Mouse (Mus musculus): ENCODE measurements around the gene Rnf166. TPM values are rescaled to one million over a fixed set of nuclear protein-coding genes. Genes with fewer than 3 reads are reported as not detected.
A peak's percentile ranks its signal among the peaks of the same experiment; 100 is the strongest.

Rnf166 gene
- polyA plus RNA-seq, 1 experiment from 2014 or later = 44.0 TPM

GRCm38 (mm10) chr8:122497912-122498311 lies 22.0 kb upstream of the Rnf166 start:
- Histone ChIP-seq H3K27ac (no peak overlapping the region; the same call in 1 of the 2 replicates), H3K36me3 (ENCODE audit: insufficient read depth, low read length) (peaks cover 59% of the 10 kb centered on the region), H3K9ac (ENCODE audit: low read depth, low read length) (no peak overlapping the region), H3K4me3 (replicated peaks; ENCODE audit: low read depth, low read length) (no peak overlapping the region), H3K4me2 (ENCODE audit: low read length) (no peak overlapping the region), H3K4me1 (replicated peaks; ENCODE audit: insufficient read depth, low read length) (no peaks in the 10 kb centered on the region), H3K9me3 (replicated peaks; ENCODE audit: low read length) (no peaks in the 10 kb centered on the region), H3K27me3 (ENCODE audit: insufficient read depth, low read length) (no peaks in the 10 kb centered on the region)
- peak; percentile 51; the same call in 1 of the 2 replicates for TF ChIP-seq CTCF (IDR thresholded peaks at IDR 0.05; ENCODE audit: low read depth)
- WGBS = 78% methylated on average over 17 of the region's 17 CpGs
- ATAC-seq (replicated peaks; ENCODE audit: low FRiP score, low read depth) = no peak
- DNase-seq (ENCODE audit: low spot score) = no peak

DNA sequence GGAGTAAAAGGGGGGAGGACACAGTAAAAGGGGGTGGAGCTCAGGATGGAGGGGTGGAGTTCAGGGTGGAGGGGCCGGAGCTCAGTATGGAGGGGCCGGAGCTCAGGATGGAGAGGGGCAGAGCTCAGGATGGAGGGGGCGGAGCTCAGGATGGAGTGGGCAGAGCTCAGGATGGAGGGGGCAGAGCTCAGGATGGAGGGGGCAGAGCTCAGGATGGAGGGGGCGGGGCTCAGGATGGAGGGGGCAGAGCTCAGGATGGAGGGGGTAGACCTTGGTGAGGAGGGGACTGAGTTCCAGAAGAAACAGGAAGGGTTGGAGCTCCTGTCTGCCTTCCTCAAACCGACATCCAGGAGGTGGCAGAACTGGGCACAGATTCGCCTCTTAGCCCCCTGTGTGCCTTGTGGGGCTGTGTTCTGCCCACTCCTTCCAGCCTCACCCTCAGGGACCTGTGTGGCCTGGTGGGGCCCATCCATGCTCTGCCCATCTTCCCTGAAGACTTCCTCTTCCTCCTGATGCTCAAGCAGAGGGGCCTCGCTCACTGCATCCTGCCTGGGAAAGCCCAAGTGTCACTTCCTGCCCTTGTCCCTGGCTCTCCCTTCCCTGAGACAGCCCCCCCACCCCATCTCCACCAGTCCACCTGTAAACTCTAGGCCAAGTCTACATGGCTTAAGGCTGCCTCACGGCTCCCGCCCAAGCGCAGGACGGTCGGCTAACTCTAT lies 21.3 kb upstream of the Rnf166 start:
- Histone ChIP-seq H3K9ac (ENCODE audit: low read depth, low read length) (no peak overlapping the region), H3K4me2 (ENCODE audit: low read length) (no peak overlapping the region), H3K4me1 (replicated peaks; ENCODE audit: insufficient read depth, low read length) (no peaks in the 10 kb centered on the region), H3K4me3 (replicated peaks; ENCODE audit: low read depth, low read length) (no peak overlapping the region), H3K36me3 (ENCODE audit: insufficient read depth, low read length) (peaks cover 67% of the 10 kb centered on the region), H3K27ac (no peak overlapping the region; the same call in 1 of the 2 replicates), H3K27me3 (ENCODE audit: insufficient read depth, low read length) (no peaks in the 10 kb centered on the region), H3K9me3 (replicated peaks; ENCODE audit: low read length) (no peaks in the 10 kb centered on the region)
- DNase-seq (ENCODE audit: low spot score) (peak; percentile 46), ATAC-seq (replicated peaks; ENCODE audit: low FRiP score, low read depth) (no peak)
- peak; percentile 18; the same call in 1 of the 2 replicates for TF ChIP-seq CTCF (IDR thresholded peaks at IDR 0.05; ENCODE audit: low read depth)
- 75% methylated on average over 12 of the region's 12 CpGs for WGBS

GRCm38 (mm10) chr8:122488387-122488786 lies 12.5 kb upstream of the Rnf166 start:
- no peak overlapping the region for H3K4me2 ChIP-seq (ENCODE audit: low read length)
- H3K4me3 ChIP-seq (replicated peaks; ENCODE audit: low read depth, low read length) = no peak overlapping the region
- DNase-seq (ENCODE audit: low spot score) (no peak), ATAC-seq (replicated peaks; ENCODE audit: low FRiP score, low read depth) (no peak)
- H3K27ac ChIP-seq = no peak overlapping the region
- peaks cover 75% of the 10 kb centered on the region for H3K36me3 ChIP-seq (ENCODE audit: insufficient read depth, low read length)
- H3K9me3 ChIP-seq (replicated peaks; ENCODE audit: low read length) = no peaks in the 10 kb centered on the region
- TF ChIP-seq CTCF (IDR thresholded peaks at IDR 0.05; ENCODE audit: low read depth) = no peak
- no peaks in the 10 kb centered on the region for H3K27me3 ChIP-seq (ENCODE audit: insufficient read depth, low read length)
- no peak overlapping the region for H3K9ac ChIP-seq (ENCODE audit: low read depth, low read length)
- H3K4me1 ChIP-seq (replicated peaks; ENCODE audit: insufficient read depth, low read length) = no peaks in the 10 kb centered on the region
- WGBS = 89% methylated on average over 9 of the region's 9 CpGs

- no peak for DNase-seq (ENCODE audit: low spot score)
- Histone ChIP-seq H3K4me3 (replicated peaks; ENCODE audit: low read depth, low read length) (no peak overlapping the region), H3K9ac (ENCODE audit: low read depth, low read length) (no peak overlapping the region), H3K27me3 (ENCODE audit: insufficient read depth, low read length) (no peaks in the 10 kb centered on the region), H3K4me1 (replicated peaks; ENCODE audit: insufficient read depth, low read length) (no peaks in the 10 kb centered on the region), H3K9me3 (replicated peaks; ENCODE audit: low read length) (no peaks in the 10 kb centered on the region), H3K36me3 (ENCODE audit: insufficient read depth, low read length) (peaks cover 74% of the 10 kb centered on the region), H3K27ac (no peak overlapping the region), H3K4me2 (ENCODE audit: low read length) (no peak overlapping the region)
- TF ChIP-seq CTCF (IDR thresholded peaks at IDR 0.05; ENCODE audit: low read depth) = no peak
- no peak for ATAC-seq (replicated peaks; ENCODE audit: low FRiP score, low read depth)
- 84% methylated on average over 12 of the region's 12 CpGs for WGBS
These were observed 9.0 kb upstream of the Rnf166 start for GRCm38 (mm10) chr8:122484831-122485230.

DNA sequence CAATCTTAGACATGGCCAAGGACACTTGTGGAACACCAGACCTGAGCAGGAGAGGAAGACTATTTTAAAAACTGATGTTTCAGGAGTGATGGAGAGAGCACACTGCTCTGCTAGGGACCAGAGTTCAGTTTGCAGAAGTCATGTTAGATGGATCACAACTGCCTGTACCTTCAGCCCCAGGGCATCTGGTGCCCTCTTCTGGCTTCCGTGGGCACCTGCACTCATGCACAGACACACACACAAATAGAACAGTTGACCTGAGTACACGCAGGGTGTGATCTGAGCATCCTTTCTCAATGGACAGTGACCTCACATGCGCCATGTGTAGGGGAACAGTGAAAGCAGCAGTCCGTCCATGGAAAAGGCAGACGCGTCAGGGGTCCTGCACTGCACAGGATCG lies 8.0 kb upstream of the Rnf166 start:
- TF ChIP-seq CTCF (IDR thresholded peaks at IDR 0.05; ENCODE audit: low read depth) = peak; percentile 43; the same call in 1 of the 2 replicates
- H3K27me3 ChIP-seq (ENCODE audit: insufficient read depth, low read length) = no peaks in the 10 kb centered on the region
- H3K36me3 ChIP-seq (ENCODE audit: insufficient read depth, low read length) = peaks cover 73% of the 10 kb centered on the region
- H3K4me3 ChIP-seq (replicated peaks; ENCODE audit: low read depth, low read length) = no peak overlapping the region
- no peak overlapping the region for H3K4me2 ChIP-seq (ENCODE audit: low read length)
- no peaks in the 10 kb centered on the region for H3K4me1 ChIP-seq (replicated peaks; ENCODE audit: insufficient read depth, low read length)
- no peak for DNase-seq (ENCODE audit: low spot score)
- 96% methylated on average over 7 of the region's 7 CpGs for WGBS
- no peak overlapping the region for H3K9ac ChIP-seq (ENCODE audit: low read depth, low read length)
- ATAC-seq (replicated peaks; ENCODE audit: low FRiP score, low read depth) = no peak
- H3K9me3 ChIP-seq (replicated peaks; ENCODE audit: low read length) = no peaks in the 10 kb centered on the region
- no peak overlapping the region for H3K27ac ChIP-seq

GRCm38 (mm10) chr8:122482448-122482847 lies 6.6 kb upstream of the Rnf166 start:
- WGBS = 93% methylated on average over 8 of the region's 8 CpGs
- DNase-seq (ENCODE audit: low spot score) (no peak), ATAC-seq (replicated peaks; ENCODE audit: low FRiP score, low read depth) (no peak)
- H3K36me3 ChIP-seq (ENCODE audit: insufficient read depth, low read length) = peaks cover 68% of the 10 kb centered on the region
- H3K4me1 ChIP-seq (replicated peaks; ENCODE audit: insufficient read depth, low read length) = no peaks in the 10 kb centered on the region
- H3K4me2 ChIP-seq (ENCODE audit: low read length) = no peak overlapping the region
- no peaks in the 10 kb centered on the region for H3K27me3 ChIP-seq (ENCODE audit: insufficient read depth, low read length)
- TF ChIP-seq CTCF (IDR thresholded peaks at IDR 0.05; ENCODE audit: low read depth) = no peak
- H3K9ac ChIP-seq (ENCODE audit: low read depth, low read length) = no peak overlapping the region
- no peaks in the 10 kb centered on the region for H3K9me3 ChIP-seq (replicated peaks; ENCODE audit: low read length)
- no peak overlapping the region for H3K27ac ChIP-seq
- no peak overlapping the region for H3K4me3 ChIP-seq (replicated peaks; ENCODE audit: low read depth, low read length)

Data from kidney, postnatal 0 days (tissue).